Mouse (Mus musculus): Measurements from ENCODE around the gene Pam. TPM values are rescaled to one million over a fixed set of nuclear protein-coding genes. Genes with fewer than 3 reads are reported as not detected.

Gene Pam
- polyA plus RNA-seq, 1 experiment from 2014 or later, result 9.8 TPM

DNA sequence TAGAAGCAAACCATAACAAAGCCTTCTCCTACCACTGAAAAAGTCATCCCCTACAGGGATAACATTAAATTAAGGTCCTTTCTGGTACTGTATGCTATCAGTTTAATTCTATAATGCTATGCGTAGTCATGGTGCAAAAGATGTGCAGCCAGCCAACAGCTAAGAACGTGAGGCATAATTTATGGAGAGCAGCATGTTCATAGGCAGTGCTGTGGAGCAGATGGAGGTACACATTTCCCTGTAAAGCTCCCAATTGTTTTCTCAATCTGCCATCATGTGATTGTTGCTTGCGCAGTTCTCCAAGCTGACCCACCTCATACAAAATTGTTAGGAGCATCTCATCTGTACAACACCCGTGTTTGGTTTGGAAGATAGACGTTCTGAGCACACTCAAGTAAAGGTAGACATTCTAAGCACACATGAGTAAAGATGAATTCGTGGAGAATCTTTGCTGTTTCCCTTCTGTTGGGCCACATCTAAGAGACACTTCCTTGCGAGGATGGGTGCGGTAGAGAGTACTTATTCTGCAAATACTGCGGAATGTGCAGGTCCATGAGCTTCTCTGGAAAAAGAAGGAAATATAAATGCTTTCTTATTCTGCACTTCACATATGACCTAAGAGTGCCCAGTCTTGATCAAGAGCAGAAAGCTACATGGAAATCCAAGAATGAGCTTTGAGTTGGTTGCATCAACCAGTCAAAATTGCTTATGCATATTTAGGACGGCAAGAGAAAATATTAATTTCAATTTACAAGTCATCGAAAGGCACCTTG lies 2.7 kb upstream of the Pam start:
- Histone ChIP-seq H3K27me3 (no peaks in the 10 kb centered on the region), H3K4me2 (no peak overlapping the region), H3K27ac (no peak overlapping the region), H3K4me1 (replicated peaks) (peaks cover 12% of the 10 kb centered on the region), H3K4me3 (replicated peaks) (no peak overlapping the region), H3K9ac (no peak overlapping the region), H3K9me3 (replicated peaks) (no peaks in the 10 kb centered on the region), H3K36me3 (no peaks in the 10 kb centered on the region)
- 73% methylated on average over 11 of the region's 11 CpGs for WGBS (ENCODE audit: insufficient replicate concordance)
- ATAC-seq (ENCODE audit: low read depth) (no peak), DNase-seq (no peak)

DNA sequence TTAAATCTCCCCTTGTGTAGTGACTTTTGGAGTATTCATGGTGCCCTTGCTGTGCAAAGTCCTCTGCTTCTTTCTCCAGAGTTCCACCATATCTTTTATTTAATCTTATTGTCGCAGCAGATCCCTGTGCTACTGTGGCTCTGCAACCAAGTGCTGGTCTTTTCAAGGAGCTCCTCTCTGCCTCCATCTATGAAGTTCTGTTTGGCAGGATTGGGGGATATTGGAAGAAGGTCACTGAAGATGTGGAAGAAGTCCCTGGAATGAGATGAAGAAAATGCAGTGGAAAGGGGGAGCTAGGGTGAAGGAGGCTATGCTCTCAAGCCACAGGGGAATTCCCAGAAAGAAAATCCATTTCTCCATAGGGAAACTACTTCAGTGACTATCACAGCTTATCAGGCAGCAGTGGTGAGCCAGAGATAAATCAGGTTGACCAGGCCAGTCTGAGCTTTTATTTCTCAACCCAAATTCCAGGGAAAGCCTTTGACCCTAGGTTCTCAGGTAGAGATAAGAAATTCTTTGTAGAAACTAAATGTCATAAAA lies 1.0 kb upstream of the Pam start:
- 25% methylated on average over 1 of the region's 1 CpGs for WGBS (ENCODE audit: insufficient replicate concordance)
- H3K4me2 ChIP-seq, result 0 out of 2 replicates have a peak overlapping the region, but pooled peaks have one; percentile 87
- H3K4me3 ChIP-seq (replicated peaks), result no peak overlapping the region

DNA sequence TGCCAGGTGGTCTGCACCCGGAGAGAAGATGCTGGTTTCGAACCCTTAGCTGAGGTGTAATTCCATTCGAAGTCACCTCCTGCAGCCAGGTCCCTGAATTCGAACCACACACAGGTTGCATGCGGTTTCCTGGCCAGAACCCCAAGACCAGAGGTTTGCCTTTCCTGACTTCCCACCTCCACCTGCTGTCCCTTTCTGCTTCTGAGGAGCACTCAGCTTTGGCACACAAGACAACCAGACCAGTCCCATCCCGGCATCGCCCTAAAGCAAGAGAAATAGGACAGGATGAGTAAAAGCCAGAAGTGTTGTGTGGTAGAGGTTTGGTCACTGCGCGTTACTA lies 515 bp upstream of the Pam start:
- peak overlapping the region; percentile 74 for H3K9ac ChIP-seq
- no peak overlapping the region for H3K27ac ChIP-seq
- no peaks in the 10 kb centered on the region for H3K9me3 ChIP-seq (replicated peaks)
- no peaks in the 10 kb centered on the region for H3K27me3 ChIP-seq
- H3K4me3 ChIP-seq (replicated peaks), result peak overlapping the region; percentile 70
- ATAC-seq (ENCODE audit: low read depth) (no peak), DNase-seq (no peak)
- H3K36me3 ChIP-seq, result no peaks in the 10 kb centered on the region
- peak overlapping the region; percentile 87 for H3K4me2 ChIP-seq
- WGBS (ENCODE audit: insufficient replicate concordance), result 21% methylated on average over 9 of the region's 9 CpGs
- H3K4me1 ChIP-seq (replicated peaks), result peaks cover 14% of the 10 kb centered on the region

More for the DNA sequence above, 1.0 kb upstream of the Pam start:
- ATAC-seq (ENCODE audit: low read depth) (no peak), DNase-seq (no peak)
- peaks cover 12% of the 10 kb centered on the region for H3K4me1 ChIP-seq (replicated peaks)
- H3K27me3 ChIP-seq, result no peaks in the 10 kb centered on the region
- no peak overlapping the region for H3K9ac ChIP-seq
- no peaks in the 10 kb centered on the region for H3K9me3 ChIP-seq (replicated peaks)
- H3K36me3 ChIP-seq, result no peaks in the 10 kb centered on the region
- no peak overlapping the region for H3K27ac ChIP-seq

DNA sequence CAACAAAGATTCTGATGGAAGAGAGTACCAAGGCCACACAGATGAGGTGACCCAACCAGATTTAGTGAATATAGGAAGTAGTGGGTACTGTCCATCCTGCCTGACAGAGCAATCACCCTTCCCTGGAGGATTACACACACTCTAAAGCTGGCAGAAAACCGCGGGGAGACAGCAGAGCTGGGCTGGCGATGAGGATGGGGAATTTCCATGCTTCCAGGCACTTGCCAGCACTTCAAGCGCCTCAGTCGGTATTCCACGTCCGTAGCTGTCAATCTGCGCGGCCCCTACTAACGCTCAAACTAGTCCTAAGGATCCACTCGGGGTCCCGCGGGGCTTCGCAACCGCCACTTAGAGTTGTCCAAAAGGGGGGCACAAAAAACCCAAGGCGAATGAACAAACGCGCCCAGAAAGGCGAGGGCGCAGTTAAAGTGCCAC lies 618 bp downstream of the Pam start:
- H3K4me2 ChIP-seq, result peak overlapping the region; percentile 87
- no peaks in the 10 kb centered on the region for H3K27me3 ChIP-seq
- H3K9me3 ChIP-seq (replicated peaks), result no peaks in the 10 kb centered on the region
- H3K4me3 ChIP-seq (replicated peaks), result peak overlapping the region; percentile 70
- H3K36me3 ChIP-seq, result no peaks in the 10 kb centered on the region
- ATAC-seq (ENCODE audit: low read depth) (peak; percentile 16), DNase-seq (no peak)
- under 1% methylated on average over 20 of the region's 20 CpGs for WGBS (ENCODE audit: insufficient replicate concordance)
- peak overlapping the region; percentile 74 for H3K9ac ChIP-seq
- peak overlapping the region; percentile 29; the same call in 1 of the 2 replicates for H3K27ac ChIP-seq
- H3K4me1 ChIP-seq (replicated peaks), result peaks cover 16% of the 10 kb centered on the region

DNA sequence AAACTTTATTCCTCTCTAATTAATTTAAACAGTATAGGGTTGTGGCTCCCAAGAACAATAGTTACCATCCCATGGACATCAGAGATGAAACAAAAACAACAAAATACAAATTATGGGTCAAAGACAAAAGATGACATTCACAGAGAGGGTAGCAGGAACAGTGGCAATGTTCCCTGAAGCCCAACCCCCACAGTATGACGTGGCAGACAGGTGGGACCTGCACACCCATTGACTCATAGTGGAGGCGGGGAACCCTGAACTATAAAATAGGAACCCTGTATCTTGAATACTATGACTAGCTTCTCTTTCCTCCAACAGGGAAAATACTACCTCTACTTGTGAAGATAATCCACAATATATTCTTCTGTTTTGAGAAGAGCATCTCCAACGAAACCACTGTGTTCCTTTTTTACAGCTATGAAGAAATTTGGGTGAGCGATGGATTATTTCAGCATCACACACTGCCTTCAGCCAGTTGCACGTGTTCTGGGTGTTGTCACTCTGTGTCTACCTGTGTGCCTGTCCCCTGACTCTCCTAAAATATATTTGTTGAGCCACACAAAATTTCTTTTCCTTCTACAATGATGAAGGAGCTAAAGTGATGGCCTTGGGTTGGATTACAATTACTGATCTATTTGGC lies 6.0 kb downstream of the Pam start:
- H3K4me1 ChIP-seq (replicated peaks), result peaks cover 4% of the 10 kb centered on the region; the same call in 1 of the 2 replicates
- H3K27ac ChIP-seq, result no peak overlapping the region
- no peak for DNase-seq
- no peaks in the 10 kb centered on the region for H3K27me3 ChIP-seq
- 63% methylated on average over 5 of the region's 5 CpGs for WGBS (ENCODE audit: insufficient replicate concordance)
- no peak overlapping the region for H3K4me3 ChIP-seq (replicated peaks)
- no peak overlapping the region for H3K4me2 ChIP-seq
- no peaks in the 10 kb centered on the region for H3K36me3 ChIP-seq
- no peak for ATAC-seq (ENCODE audit: low read depth)
- H3K9ac ChIP-seq, result no peak overlapping the region
- no peaks in the 10 kb centered on the region for H3K9me3 ChIP-seq (replicated peaks)

DNA sequence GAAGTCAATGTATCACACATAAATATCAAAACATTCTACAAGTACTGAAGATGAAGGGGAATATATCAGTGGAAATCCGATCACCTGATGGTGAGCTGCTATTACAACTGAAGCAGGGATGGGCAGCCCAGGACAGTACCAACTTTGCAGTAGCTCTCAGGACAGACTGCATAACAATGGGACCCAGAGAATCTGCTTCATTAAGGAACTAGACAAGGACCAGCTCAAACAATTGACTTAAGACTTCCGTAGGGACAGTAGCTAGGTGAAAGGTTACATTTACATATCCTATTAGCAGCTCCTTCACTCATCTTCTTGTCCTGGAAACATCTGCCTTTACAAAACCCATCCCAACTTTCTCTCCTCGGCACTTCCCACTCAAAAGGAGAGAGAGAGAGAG lies 9.0 kb downstream of the Pam start:
- H3K27me3 ChIP-seq, result no peaks in the 10 kb centered on the region
- no peak overlapping the region for H3K4me3 ChIP-seq (replicated peaks)
- no peaks in the 10 kb centered on the region for H3K9me3 ChIP-seq (replicated peaks)
- H3K27ac ChIP-seq, result no peak overlapping the region
- WGBS (ENCODE audit: insufficient replicate concordance), result 51% methylated on average over 3 of the region's 3 CpGs
- no peak for DNase-seq
- no peak overlapping the region for H3K9ac ChIP-seq
- 0 out of 2 replicates have a peak, but pooled peaks cover 4% of the 10 kb centered on the region for H3K4me1 ChIP-seq (replicated peaks)
- no peak overlapping the region for H3K4me2 ChIP-seq
- no peaks in the 10 kb centered on the region for H3K36me3 ChIP-seq
- no peak for ATAC-seq (ENCODE audit: low read depth)

DNA sequence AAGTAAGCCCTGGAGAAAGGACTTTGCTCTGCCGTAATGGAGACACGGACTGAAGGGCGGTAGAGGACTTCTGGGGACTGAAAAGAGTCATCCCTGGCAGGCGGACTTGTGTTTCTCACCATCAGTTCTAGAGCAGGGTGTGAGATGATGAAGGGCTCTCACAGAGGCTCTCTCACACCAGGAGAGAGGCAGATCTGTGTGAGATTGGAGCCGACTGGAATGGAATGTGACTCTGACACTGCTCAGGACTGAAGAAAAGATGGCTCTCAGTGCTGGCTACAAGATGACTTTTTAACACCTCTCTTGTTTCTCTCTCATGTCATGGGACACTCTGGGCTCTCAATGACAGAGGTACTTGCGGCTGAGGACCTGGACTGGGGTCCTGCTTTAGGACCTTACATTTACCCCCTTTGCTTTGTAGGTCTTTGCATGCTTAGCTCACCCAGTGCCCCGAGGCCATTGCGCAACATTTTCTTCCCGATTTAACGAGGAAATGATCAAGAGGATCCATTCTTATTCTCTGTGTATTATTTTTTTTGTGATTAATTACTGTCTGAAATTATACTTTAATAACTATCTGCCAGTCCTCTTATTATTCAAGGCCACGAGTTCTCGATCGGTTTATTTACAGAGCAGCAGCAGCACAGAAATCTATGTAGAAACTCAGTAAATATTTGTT lies 10.7 kb downstream of the Pam start:
- Histone ChIP-seq H3K9me3 (replicated peaks) (no peaks in the 10 kb centered on the region), H3K4me3 (replicated peaks) (no peak overlapping the region), H3K27me3 (no peaks in the 10 kb centered on the region), H3K27ac (no peak overlapping the region), H3K4me2 (no peak overlapping the region), H3K4me1 (replicated peaks) (no peaks in the 10 kb centered on the region), H3K9ac (no peak overlapping the region), H3K36me3 (no peaks in the 10 kb centered on the region)
- 66% methylated on average over 13 of the region's 13 CpGs for WGBS (ENCODE audit: insufficient replicate concordance)
- DNase-seq (no peak), ATAC-seq (ENCODE audit: low read depth) (no peak)

DNA sequence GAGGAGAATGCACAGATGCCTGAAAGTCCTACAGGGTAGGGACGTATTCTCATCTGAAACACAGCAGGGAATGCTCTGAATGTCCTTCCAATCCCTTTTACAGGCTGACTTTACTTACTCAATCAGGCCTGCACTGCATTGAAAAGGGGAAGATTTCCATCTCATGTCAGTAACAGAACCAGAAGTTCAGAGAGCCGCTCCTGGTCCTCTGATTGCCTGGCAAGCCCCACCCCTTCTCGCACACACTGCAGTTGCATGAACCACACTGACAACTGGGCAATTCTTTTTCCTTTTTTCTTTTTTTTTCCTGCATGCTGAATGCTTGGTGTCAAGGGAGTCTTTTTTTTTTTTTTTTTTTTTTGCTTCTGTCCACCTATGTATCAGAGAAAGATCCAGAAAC lies 11.9 kb downstream of the Pam start:
- H3K9ac ChIP-seq, result no peak overlapping the region
- ATAC-seq (ENCODE audit: low read depth) (no peak), DNase-seq (no peak)
- H3K4me1 ChIP-seq (replicated peaks), result no peaks in the 10 kb centered on the region
- H3K4me2 ChIP-seq, result no peak overlapping the region
- 58% methylated on average over 3 of the region's 3 CpGs for WGBS (ENCODE audit: insufficient replicate concordance)
- no peaks in the 10 kb centered on the region for H3K36me3 ChIP-seq
- H3K27me3 ChIP-seq, result no peaks in the 10 kb centered on the region
- no peak overlapping the region for H3K27ac ChIP-seq
- H3K4me3 ChIP-seq (replicated peaks), result no peak overlapping the region
- no peaks in the 10 kb centered on the region for H3K9me3 ChIP-seq (replicated peaks)

DNA sequence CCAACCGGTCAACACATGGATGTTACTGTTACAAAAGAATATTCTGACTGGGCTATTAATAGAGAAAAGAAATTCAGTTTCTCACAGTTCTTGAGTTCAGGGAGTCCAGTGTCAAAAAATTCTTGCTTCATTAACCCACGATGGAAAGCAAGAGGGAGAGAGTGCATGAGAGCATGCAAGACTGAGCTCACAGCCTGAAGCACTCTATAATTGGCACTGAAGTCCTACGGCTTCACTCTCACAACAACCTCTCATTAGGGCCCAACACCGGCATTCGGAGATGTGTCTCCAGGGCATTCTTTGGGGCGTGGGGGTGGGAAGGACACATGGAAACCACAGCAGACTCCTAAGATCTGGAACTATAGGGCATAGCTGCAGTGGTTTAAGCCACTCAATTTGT lies 12.5 kb downstream of the Pam start:
- no peak overlapping the region for H3K9ac ChIP-seq
- no peak overlapping the region for H3K27ac ChIP-seq
- no peak overlapping the region for H3K4me3 ChIP-seq (replicated peaks)
- no peaks in the 10 kb centered on the region for H3K27me3 ChIP-seq
- no peaks in the 10 kb centered on the region for H3K4me1 ChIP-seq (replicated peaks)
- H3K36me3 ChIP-seq, result no peaks in the 10 kb centered on the region
- H3K9me3 ChIP-seq (replicated peaks), result no peaks in the 10 kb centered on the region
- ATAC-seq (ENCODE audit: low read depth), result no peak
- DNase-seq, result no peak
- H3K4me2 ChIP-seq, result no peak overlapping the region
- 75% methylated on average over 6 of the region's 6 CpGs for WGBS (ENCODE audit: insufficient replicate concordance)

DNA sequence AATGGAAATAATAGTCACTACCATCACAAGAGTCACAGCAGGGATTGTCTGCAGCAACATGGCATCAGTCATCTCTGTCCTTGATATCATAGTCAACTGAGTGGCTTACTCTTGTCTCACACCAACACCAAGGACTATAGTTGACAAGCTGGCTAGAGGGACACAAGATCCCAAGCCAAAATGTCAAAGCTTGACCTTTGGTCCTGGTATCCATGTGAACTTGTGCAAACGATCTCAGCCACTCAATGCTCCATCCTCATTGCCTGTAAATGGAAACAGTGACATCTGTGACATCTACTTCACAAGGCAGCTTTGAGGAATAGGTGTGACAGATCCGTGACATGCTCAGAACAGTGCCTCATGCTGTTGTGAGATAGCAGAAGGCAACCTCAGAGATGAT lies 15.0 kb downstream of the Pam start:
- Histone ChIP-seq H3K4me1 (replicated peaks) (no peaks in the 10 kb centered on the region), H3K27ac (no peak overlapping the region), H3K27me3 (no peaks in the 10 kb centered on the region), H3K4me2 (no peak overlapping the region), H3K4me3 (replicated peaks) (no peak overlapping the region), H3K9ac (no peak overlapping the region), H3K36me3 (no peaks in the 10 kb centered on the region), H3K9me3 (replicated peaks) (no peaks in the 10 kb centered on the region)
- 38% methylated on average over 2 of the region's 2 CpGs for WGBS (ENCODE audit: insufficient replicate concordance)
- DNase-seq (no peak), ATAC-seq (ENCODE audit: low read depth) (no peak)

DNA sequence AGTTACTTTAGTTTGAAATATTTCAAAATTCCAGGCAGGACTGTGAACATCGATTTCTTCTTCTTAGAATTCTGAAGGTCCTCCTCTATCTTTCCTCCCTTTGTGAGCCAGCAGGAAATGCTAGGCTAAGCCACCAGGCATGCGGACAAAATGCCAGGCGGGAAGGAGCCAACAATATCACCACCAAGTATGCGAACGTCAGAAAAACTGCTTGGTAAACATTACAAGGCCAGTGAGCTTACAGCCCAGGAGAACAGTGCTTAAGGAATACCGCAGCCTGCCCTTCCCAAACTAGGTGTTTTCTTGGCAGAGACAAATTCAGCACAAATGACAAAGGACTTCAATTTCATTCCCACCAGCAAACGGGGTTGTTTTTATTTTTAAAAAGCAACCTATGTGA lies 15.8 kb downstream of the Pam start:
- no peaks in the 10 kb centered on the region for H3K9me3 ChIP-seq (replicated peaks)
- no peak overlapping the region for H3K4me3 ChIP-seq (replicated peaks)
- H3K4me1 ChIP-seq (replicated peaks), result no peaks in the 10 kb centered on the region
- H3K4me2 ChIP-seq, result no peak overlapping the region
- WGBS (ENCODE audit: insufficient replicate concordance), result 62% methylated on average over 7 of the region's 7 CpGs
- ATAC-seq (ENCODE audit: low read depth) (no peak), DNase-seq (no peak)
- H3K9ac ChIP-seq, result no peak overlapping the region
- no peaks in the 10 kb centered on the region for H3K27me3 ChIP-seq
- no peaks in the 10 kb centered on the region for H3K36me3 ChIP-seq
- H3K27ac ChIP-seq, result no peak overlapping the region

Measured in liver, embryonic 13.5 days (tissue).